Mouse (Mus musculus) brown adipose tissue, adult 24 weeks (tissue): ENCODE data around the gene Atp9a. TPM values are rescaled to one million over a fixed set of nuclear protein-coding genes. Genes with fewer than 3 reads are reported as not detected.

Experiments used
- H3K27ac ChIP-seq: fragments of 200-500 bp; replicated peaks from 2 replicates; pipeline ENCODE4 v1.5.1; 2012; ENCODE audit warnings: low read depth, mild to moderate bottlenecking, low read length
- H3K4me1 ChIP-seq: fragments of 200-500 bp; 2 replicates; pipeline ENCODE4 v1.6.1; 2012; ENCODE audit warnings: low read length, mixed read lengths; ENCODE audit not compliant: control insufficient read depth, insufficient read depth, insufficient read length
- H3K4me3 ChIP-seq: fragments of 200-500 bp; 2 replicates; pipeline ENCODE4 v1.5.1; 2012; ENCODE audit warnings: low read depth, mild to moderate bottlenecking, low read length, moderate library complexity; ENCODE audit not compliant: insufficient read depth
- polyA plus RNA-seq: library from polyadenylated mRNA; stranded (reverse); fragments of >200 nt; gene quantifications from 2 replicates; pipeline ENCODE4 v1.2.4, GENCODE M21; 2012; ENCODE audit not compliant: missing spikeins, insufficient read depth, insufficient read length

The Atp9a gene
- polyA plus RNA-seq, 1 experiment: 49.7 TPM

DNA sequence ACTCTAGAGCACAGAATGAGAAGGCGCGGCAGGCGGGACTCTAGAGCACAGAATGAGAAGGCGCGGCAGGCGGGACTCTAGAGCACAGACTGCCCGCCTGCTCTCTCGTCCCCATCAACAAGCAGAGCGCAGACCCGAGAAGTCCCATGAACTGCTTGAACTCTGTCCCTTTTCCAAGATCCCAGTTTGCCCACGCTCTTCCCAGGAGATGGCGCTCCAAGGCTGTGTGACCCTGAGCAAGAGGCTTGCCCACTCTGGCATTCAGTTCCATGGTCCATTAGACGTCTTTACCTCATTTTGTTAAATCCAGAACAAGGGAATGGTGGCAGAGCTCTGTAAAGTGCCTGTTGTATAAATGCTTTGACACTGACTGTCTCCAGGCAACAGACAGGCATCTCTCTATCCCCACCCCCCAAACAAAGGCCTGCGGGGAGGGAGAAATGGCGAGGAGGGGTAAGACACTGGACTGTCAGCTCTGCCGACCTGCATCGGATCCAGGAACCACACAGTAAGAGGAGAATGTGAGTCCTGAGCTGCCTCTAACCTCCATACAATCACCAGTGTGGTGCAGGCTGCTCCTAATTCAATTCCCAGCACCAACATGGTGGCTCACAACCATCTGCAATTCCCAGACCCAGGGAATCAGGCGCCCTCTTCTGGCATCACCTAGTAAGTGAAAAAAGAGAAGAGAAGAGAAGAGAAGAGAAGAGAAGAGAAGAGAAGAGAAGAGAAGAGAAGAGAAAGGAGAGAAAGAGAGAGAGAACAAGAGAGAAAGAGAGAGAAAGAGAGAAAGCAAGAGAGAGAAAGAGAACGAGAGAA is 62.6 kb downstream of the Atp9a start:
- H3K4me1 ChIP-seq: no peaks in the 10 kb centered on the region
- no peak overlapping the region for H3K4me3 ChIP-seq
- H3K27ac ChIP-seq: no peak overlapping the region

DNA sequence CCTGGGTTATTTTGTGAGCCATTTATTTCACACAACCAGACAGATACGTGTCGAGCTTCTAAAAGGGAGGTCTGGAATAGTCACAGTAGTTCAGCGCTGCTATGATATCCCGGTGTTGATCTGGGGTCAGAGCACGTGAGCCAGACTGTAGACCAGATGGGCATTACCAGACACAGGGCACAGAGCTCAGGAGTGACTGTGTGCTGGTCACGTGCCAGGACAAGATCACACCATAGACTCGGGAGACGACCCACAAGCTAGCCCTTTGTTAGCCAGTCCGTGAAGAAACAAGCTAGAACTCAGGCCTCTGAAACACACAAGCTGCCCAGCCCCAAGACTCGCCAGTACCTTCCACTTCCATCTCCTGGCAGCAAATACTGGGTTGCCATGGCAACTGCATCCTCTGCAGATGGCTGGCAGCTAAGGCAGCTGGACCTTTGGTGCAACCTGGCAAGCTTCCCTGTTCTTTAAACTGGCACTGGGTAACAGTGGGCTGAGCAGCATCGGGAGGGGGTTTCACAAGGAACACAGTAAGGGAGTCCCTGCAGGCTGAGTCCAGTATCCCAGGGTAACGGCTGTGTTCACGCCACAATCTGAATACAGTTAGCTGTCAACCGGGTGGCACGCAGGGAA is 63.4 kb downstream of the Atp9a start:
- no peak overlapping the region for H3K27ac ChIP-seq
- no peaks in the 10 kb centered on the region for H3K4me1 ChIP-seq

GRCm38 (mm10) chr2:168677650-168678049 is 64.6 kb downstream of the Atp9a start:
- Histone ChIP-seq H3K27ac (no peak overlapping the region), H3K4me1 (no peaks in the 10 kb centered on the region), H3K4me3 (no peak overlapping the region)

More for the DNA sequence above, 63.4 kb downstream of the Atp9a start:
- no peak overlapping the region for H3K4me3 ChIP-seq

DNA sequence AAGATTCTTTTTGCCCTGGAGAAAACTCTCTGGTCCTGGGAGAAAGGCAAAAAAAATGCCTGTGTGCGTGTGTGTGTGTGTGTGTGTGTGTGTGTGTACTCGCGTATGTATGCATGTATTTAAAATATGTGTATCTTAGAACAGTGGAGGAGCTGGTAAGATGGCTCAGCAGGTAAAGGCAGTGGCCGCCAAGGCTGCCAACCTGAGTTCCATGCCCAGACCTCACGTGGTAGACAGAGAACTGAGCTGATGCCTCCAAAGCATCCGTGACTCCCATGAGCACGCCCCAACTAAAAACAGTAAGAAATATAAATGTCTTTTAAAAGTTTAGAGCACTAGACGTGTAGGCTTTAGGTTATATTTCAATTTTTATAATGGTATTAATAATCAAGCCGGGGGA is 70.5 kb downstream of the Atp9a start:
- Histone ChIP-seq H3K4me1 (no peaks in the 10 kb centered on the region), H3K27ac (no peak overlapping the region), H3K4me3 (no peak overlapping the region)

DNA sequence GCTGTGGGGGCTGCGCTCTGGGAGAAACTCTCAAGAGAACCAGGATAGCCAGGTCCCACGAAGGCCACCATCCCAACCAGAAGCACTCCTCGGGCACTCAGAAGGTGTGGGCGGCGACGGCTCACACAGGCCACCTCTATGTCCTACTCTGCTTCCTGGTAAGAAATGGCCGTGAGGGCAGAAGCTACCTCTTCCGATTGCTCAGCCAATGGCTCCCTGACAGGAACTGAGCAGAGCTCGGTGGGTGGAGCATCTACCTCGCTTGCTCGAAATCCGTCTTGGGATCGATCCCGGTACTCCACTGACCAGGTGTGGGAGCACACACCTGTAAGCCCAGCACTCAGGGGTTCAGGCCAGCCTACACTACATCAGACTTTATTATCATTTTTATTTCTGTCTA is 72.0 kb downstream of the Atp9a start:
- no peaks in the 10 kb centered on the region for H3K4me1 ChIP-seq
- no peak overlapping the region for H3K4me3 ChIP-seq
- no peak overlapping the region for H3K27ac ChIP-seq

DNA sequence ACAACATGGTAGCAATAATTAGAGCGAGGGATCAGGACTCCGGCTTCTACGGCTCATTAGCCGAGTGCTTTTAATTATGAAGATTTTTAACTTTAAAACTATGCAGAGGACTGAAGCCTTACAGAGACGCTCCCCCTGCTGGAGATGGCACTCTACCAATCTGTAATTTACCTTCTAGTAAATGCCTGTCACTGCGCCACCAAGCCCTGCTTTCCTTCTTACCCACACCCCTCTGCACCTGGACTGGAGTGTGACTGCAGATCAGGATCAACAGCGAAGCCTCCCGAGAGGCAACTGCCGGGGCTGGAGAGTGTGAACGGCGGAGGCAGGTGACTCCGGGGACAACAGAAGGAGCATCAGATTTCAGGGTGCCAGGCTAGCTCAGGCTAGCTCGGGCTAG is 72.4 kb downstream of the Atp9a start:
- Histone ChIP-seq H3K4me1 (no peaks in the 10 kb centered on the region), H3K4me3 (no peak overlapping the region), H3K27ac (no peak overlapping the region)

DNA sequence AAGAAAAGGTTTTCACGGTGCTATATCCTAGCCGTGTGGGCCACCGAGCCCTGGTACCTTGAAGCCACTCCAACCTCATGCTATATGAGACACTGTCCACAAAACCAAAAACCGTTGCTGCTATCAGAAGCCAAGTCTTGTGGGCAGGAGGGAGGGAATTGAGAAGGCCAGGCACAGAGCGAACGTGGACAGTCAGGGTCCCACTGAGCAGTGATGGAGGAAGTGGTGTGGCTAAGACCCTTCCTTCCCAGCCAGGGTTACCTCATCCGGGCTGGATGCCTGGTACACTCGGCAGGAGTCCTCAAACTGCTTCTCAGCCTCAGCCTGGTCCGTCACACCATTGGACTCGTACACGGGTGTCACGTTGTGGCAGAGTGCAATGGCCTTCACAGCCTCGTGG is 74.5 kb downstream of the Atp9a start:
- Histone ChIP-seq H3K4me3 (no peak overlapping the region), H3K4me1 (no peaks in the 10 kb centered on the region), H3K27ac (no peak overlapping the region)

DNA sequence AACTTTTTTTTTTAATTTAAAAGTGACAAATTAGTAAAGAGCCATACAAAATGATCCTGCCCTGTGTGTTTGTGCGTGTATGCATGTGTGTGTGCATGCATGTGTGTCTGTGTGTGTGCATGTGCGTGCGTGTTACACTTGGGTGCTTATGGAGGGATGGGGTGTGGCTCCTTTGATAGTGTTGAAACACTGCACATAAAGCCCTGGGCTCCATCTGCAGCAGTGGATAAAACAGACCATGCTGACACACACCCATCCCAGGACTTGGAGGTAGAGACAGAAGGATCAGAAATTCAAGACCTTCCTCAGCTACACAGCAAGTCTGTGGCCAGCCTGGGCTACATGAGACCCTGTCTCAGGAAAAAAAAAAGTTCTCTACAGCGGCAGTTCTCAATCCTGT is 76.5 kb downstream of the Atp9a start:
- Histone ChIP-seq H3K4me1 (no peaks in the 10 kb centered on the region), H3K27ac (no peak overlapping the region), H3K4me3 (no peak overlapping the region)

- no peak overlapping the region for H3K4me3 ChIP-seq
- no peak overlapping the region for H3K27ac ChIP-seq
- no peaks in the 10 kb centered on the region for H3K4me1 ChIP-seq
Measured at GRCm38 (mm10) chr2:168663716-168664115, 78.5 kb downstream of the Atp9a start.

DNA sequence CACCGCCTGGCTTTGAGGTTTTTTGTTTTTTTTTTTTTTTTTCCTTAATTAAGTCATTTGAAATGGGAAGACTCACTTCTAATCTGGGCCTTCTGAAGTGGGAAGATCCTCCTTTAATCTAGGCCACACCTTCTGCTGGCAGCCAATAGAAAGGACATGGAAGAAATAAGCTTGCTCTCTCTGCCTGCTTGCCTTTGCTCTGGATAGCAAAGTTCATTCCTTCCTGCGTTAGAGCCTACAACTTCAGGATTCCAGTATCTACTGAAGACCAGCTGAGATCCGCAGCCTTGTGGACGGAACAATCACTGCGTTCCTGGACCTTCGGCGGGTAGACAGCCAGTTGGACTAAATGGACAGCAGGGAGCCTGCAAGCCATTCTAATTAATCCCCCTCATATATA is 79.0 kb downstream of the Atp9a start:
- Histone ChIP-seq H3K27ac (no peak overlapping the region), H3K4me1 (no peaks in the 10 kb centered on the region)

DNA sequence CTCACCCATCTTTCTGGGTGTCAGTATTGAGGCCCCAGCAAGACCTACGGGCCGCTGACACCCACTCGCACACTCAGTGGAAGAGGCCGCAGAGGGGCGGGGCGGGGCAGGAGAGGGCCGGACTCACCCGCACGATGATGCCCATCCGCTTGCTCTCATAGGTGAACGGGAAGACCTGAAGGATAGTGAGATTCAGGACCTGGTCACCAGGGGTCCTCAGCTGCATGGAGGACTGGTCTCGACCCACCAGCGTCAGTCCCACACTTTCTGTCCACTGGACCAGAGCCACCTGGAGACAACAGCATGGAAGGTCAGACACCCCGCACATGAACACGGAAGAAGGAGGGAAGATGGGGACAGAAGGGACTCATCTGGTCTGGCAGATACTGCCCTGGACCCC is 80.4 kb downstream of the Atp9a start:
- Histone ChIP-seq H3K4me3 (no peak overlapping the region), H3K4me1 (no peaks in the 10 kb centered on the region), H3K27ac (no peak overlapping the region)

More for the DNA sequence above, 79.0 kb downstream of the Atp9a start:
- no peak overlapping the region for H3K4me3 ChIP-seq

DNA sequence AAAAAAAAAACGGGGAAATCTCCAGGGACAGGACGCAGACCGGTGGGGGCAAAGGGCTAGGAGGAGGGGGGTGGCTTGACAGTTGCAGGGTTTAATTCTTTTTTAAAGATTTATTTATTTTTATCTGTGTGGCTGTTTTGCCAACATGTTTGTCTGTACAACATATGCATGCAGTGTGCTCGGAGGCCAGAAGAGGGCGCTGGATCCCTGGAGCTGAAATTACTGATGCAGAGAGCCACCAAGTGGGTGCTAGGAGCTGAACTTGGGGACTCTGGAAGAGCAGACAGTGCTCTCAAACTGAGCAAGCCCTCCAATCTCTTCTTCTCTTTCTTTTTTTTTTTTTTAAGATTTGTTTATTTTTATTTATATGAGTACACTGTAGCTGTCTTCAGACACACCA is 81.9 kb downstream of the Atp9a start:
- no peaks in the 10 kb centered on the region for H3K4me1 ChIP-seq
- H3K27ac ChIP-seq: no peak overlapping the region
- no peak overlapping the region for H3K4me3 ChIP-seq

DNA sequence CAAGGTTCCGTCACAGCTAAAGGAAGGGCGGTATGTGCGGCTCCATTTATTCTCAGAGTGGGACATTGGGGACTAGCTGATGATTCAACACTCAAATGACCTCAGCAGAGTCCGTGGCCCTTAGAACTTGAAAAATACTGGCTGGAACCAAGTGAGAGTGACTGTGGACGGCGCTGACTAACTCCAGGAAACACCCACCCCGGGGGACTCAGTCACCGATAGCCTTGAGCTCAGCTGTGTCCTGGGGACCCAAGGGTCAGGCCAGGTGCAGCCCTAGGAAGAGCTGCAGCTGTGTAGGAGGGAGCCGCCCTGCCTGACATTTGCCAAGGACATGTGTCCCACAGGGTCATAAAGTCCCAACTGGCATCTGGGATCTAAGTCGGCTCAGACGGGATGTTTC is 83.7 kb downstream of the Atp9a start:
- H3K4me1 ChIP-seq: peaks cover 8% of the 10 kb centered on the region; the same call in 1 of the 2 replicates

DNA sequence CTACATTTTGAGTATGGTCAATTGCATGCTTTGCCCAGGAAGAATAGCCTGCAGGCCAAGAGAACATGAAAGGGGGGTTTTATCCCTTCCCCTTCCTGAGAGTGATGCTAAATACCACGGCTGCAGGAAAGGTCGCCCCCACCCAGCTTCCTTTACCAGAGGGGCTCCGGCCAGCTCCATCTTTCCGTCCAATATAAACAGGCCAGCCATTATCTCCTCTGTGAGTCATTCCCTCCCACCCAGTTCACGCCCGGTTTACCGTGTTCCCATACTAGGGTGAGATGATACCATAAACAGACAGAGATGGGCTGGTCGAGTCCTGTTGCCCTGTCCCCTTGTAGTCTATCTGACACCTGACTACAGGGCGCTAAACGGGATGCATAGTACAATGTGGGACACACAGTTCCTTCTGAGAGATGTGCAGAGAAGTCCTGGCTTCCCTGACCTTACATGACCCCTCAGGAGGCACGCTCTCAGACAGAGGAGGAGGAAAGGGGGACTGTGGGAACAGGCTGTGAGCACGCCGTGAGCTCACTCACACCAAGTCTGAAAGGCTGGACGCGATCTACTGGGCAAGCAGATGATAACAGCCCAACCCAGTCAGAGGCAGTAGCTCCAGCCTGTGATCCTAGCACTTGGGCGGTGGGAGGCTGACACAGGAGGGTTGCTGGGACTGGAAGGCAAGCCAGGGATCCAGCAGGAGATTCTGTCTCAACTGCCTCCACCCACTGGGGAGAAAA is 85.5 kb downstream of the Atp9a start:
- no peak overlapping the region for H3K27ac ChIP-seq

More for the DNA sequence above, 83.7 kb downstream of the Atp9a start:
- Histone ChIP-seq H3K4me3 (no peak overlapping the region), H3K27ac (no peak overlapping the region)

GRCm38 (mm10) chr2:168654983-168655669 is 87.1 kb downstream of the Atp9a start:
- no peak overlapping the region for H3K27ac ChIP-seq
- H3K4me1 ChIP-seq: peaks cover 8% of the 10 kb centered on the region; the same call in 1 of the 2 replicates
- H3K4me3 ChIP-seq: no peak overlapping the region

More for the DNA sequence above, 85.5 kb downstream of the Atp9a start:
- Histone ChIP-seq H3K4me3 (no peak overlapping the region), H3K4me1 (peaks cover 8% of the 10 kb centered on the region; the same call in 1 of the 2 replicates)
